Mouse (Mus musculus) C2C12 (cell line): ENCODE measurements at regions not wholly inside any gene's neighbourhood (a gene's known extent, or its start where the extent isn't known, plus 50 kb on each side); places are given as distances from the start of the nearest gene placed in this dataset.

Experiments
- CTCF ChIP-seq: IDR thresholded peaks from one replicate; pipeline ENCODE4 v1.5.1; 2011; ENCODE audit not compliant: control insufficient read depth, insufficient read depth, insufficient read length
- USF1 ChIP-seq: IDR thresholded peaks from one replicate; pipeline ENCODE4 v1.6.1; 2011; ENCODE audit warnings: low read depth, mild to moderate bottlenecking, control low read depth, moderate library complexity

DNA sequence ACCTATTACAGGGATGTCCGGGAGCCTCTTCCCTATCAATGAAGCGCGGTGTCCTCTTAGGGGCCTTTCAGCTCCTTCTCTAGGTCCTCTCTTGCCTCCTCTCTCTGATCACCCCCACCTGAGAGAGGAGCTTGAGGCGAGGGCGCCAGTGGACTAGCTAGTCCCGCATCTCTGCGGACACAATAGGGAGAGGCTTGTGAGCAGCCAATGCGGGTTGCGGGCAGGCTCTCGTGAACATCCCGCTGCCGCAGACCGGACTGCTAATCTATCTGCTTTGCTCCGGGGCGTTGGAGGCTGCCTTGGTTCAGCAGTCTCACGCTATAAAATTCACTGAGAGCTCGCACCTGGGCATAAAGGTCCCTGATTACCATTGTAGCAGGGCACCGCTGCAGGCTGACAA, 279.3 kb upstream of the Robo1 start:
- no peak for TF ChIP-seq CTCF
- TF ChIP-seq USF1 = no peak
